Mouse (Mus musculus) myocyte (in vitro differentiated cells): ENCODE results near the gene Zfp410. TPM values are rescaled to one million over a fixed set of nuclear protein-coding genes. Genes with fewer than 3 reads are reported as not detected.

Source experiments
- H3K27me3 ChIP-seq: one replicate; pipeline ENCODE4 v1.6.1; 2011; ENCODE audit not compliant: control insufficient read depth, insufficient read depth, insufficient read length
- H3K36me3 ChIP-seq: one replicate; pipeline ENCODE4 v1.6.1; 2011; ENCODE audit not compliant: control insufficient read depth, insufficient read depth
- H3K4me2 ChIP-seq: one replicate; pipeline ENCODE4 v1.6.1; 2011; ENCODE audit warnings: low read depth, control low read depth
- H3K4me3 ChIP-seq: one replicate; pipeline ENCODE4 v1.5.1; 2011; ENCODE audit warnings: mild to moderate bottlenecking, control low read depth, moderate library complexity
- H3K79me2 ChIP-seq: one replicate; pipeline ENCODE4 v1.6.1; 2011; ENCODE audit not compliant: control insufficient read depth, insufficient read depth
- H3ac ChIP-seq: one replicate; pipeline ENCODE4 v1.6.1; 2011; ENCODE audit not compliant: control insufficient read depth, insufficient read length
- CEBPB ChIP-seq: IDR thresholded peaks from 2 replicates; pipeline ENCODE4 v1.6.1; 2011; ENCODE audit warnings: mild to moderate bottlenecking, moderate library complexity; ENCODE audit not compliant: poor library complexity, insufficient read depth, severe bottlenecking
- E2F4 ChIP-seq: IDR thresholded peaks from one replicate; pipeline ENCODE4 v1.6.1; 2011; ENCODE audit warnings: mild to moderate bottlenecking, control low read depth, moderate library complexity; ENCODE audit not compliant: insufficient read depth
- MAX ChIP-seq: IDR thresholded peaks from one replicate; pipeline ENCODE4 v1.6.1; 2011; ENCODE audit warnings: low read depth, mild to moderate bottlenecking, control low read depth
- MYOD1 ChIP-seq, 3 experiments: IDR thresholded peaks; one replicate each; pipeline ENCODE4 v1.6.1; 2011; ENCODE audit warnings: control low read depth in 2 of 3, low read depth in 2 of 3, mild to moderate bottlenecking in 2 of 3, moderate library complexity in 1 of 3; ENCODE audit not compliant: insufficient read length in 2 of 3, control insufficient read depth in 1 of 3
- MYOG ChIP-seq, 3 experiments: IDR thresholded peaks; one replicate each; pipeline ENCODE4 v1.6.1; 2011; ENCODE audit warnings: control low read depth in 2 of 3, low read depth in 2 of 3, mild to moderate bottlenecking in 2 of 3; ENCODE audit not compliant: insufficient read length in 2 of 3, control insufficient read depth in 1 of 3, insufficient read depth in 1 of 3
- POLR2A ChIP-seq: IDR thresholded peaks from one replicate; pipeline ENCODE4 v1.6.1; 2011; ENCODE audit warnings: low read depth, mild to moderate bottlenecking, control low read depth, moderate library complexity; ENCODE audit not compliant: insufficient read length
- POLR2AphosphoS2 ChIP-seq: IDR thresholded peaks from one replicate; pipeline ENCODE4 v1.6.1; 2011; ENCODE audit warnings: low read depth, control low read depth; ENCODE audit not compliant: insufficient read length
- REST ChIP-seq: IDR thresholded peaks from one replicate; pipeline ENCODE4 v1.6.1; 2011; ENCODE audit warnings: mild to moderate bottlenecking, control low read depth, moderate library complexity; ENCODE audit not compliant: insufficient read depth, insufficient read length
- SRF ChIP-seq: IDR thresholded peaks from one replicate; pipeline ENCODE4 v1.6.1; 2011; ENCODE audit warnings: low read depth; ENCODE audit not compliant: control insufficient read depth, insufficient read length
- TCF12 ChIP-seq: IDR thresholded peaks from one replicate; pipeline ENCODE4 v1.6.1; 2011; ENCODE audit warnings: mild to moderate bottlenecking, control low read depth; ENCODE audit not compliant: poor library complexity, insufficient read depth, severe bottlenecking
- TCF3 ChIP-seq: IDR thresholded peaks from one replicate; pipeline ENCODE4 v1.6.1; 2011; ENCODE audit warnings: low read depth, control low read depth; ENCODE audit not compliant: insufficient read length
- USF1 ChIP-seq: IDR thresholded peaks from one replicate; pipeline ENCODE4 v1.6.1; 2011; ENCODE audit warnings: low read depth, mild to moderate bottlenecking, control low read depth, moderate library complexity
- polyA plus RNA-seq: library from polyadenylated mRNA; unstranded; fragments of >200 nt; fragmentation: generic; extraction: Trizol; gene quantifications from one replicate; pipeline ENCODE4 v1.2.1, GENCODE M21; 2012; ENCODE audit warnings: missing spikeins

Zfp410 gene
- polyA plus RNA-seq, 1 experiment = 18.7 TPM

- Histone ChIP-seq H3K4me2 (no peak overlapping the region), H3K27me3 (no peaks in the 10 kb centered on the region), H3ac (no peak overlapping the region), H3K4me3 (no peak overlapping the region), H3K79me2 (peaks cover 38% of the 10 kb centered on the region), H3K36me3 (peaks cover 5% of the 10 kb centered on the region)
- TF ChIP-seq POLR2AphosphoS2 (no peak), USF1 (no peak), MYOD1 (IDR thresholded peaks at IDR 0.05; ENCODE audit: control insufficient read depth in 1 of 3, insufficient read length in 2 of 3, low read depth in 2 of 3) (no peak), REST (no peak), TCF12 (no peak), MAX (no peak), MYOG (IDR thresholded peaks at IDR 0.05; ENCODE audit: control insufficient read depth in 1 of 3, insufficient read depth in 1 of 3, insufficient read length in 2 of 3, low read depth in 2 of 3) (no peak), TCF3 (no peak), SRF (no peak), POLR2A (no peak), E2F4 (no peak), CEBPB (no peak)
Measured at GRCm38 (mm10) chr12:84365137-84365536, 48.5 kb downstream of the Zfp410 start.

GRCm38 (mm10) chr12:84366971-84367370 is 50.3 kb downstream of the Zfp410 start:
- Histone ChIP-seq H3K4me3 (no peak overlapping the region), H3K79me2 (peaks cover 38% of the 10 kb centered on the region), H3K36me3 (peaks cover 11% of the 10 kb centered on the region), H3K27me3 (no peaks in the 10 kb centered on the region), H3K4me2 (no peak overlapping the region), H3ac (no peak overlapping the region)
- TF ChIP-seq POLR2A = no peak
- no peak for TF ChIP-seq E2F4
- TF ChIP-seq MYOG (IDR thresholded peaks at IDR 0.05; ENCODE audit: control insufficient read depth in 1 of 3, insufficient read depth in 1 of 3, insufficient read length in 2 of 3, low read depth in 2 of 3) = no peak
- TF ChIP-seq SRF = no peak
- TF ChIP-seq POLR2AphosphoS2 = no peak
- TF ChIP-seq MAX = no peak
- TF ChIP-seq MYOD1 (IDR thresholded peaks at IDR 0.05; ENCODE audit: control insufficient read depth in 1 of 3, insufficient read length in 2 of 3, low read depth in 2 of 3) = no peak
- TF ChIP-seq REST = no peak
- no peak for TF ChIP-seq TCF12
- TF ChIP-seq CEBPB = no peak
- TF ChIP-seq USF1 = no peak
- TF ChIP-seq TCF3 = no peak

GRCm38 (mm10) chr12:84371647-84372046 is 55.0 kb downstream of the Zfp410 start:
- no peak overlapping the region for H3ac ChIP-seq
- no peaks in the 10 kb centered on the region for H3K27me3 ChIP-seq
- no peak for TF ChIP-seq SRF
- no peak for TF ChIP-seq E2F4
- no peak for TF ChIP-seq POLR2A
- no peak for TF ChIP-seq USF1
- TF ChIP-seq MAX = no peak
- TF ChIP-seq MYOD1 (IDR thresholded peaks at IDR 0.05; ENCODE audit: control insufficient read depth in 1 of 3, insufficient read length in 2 of 3, low read depth in 2 of 3) = no peak
- TF ChIP-seq MYOG (IDR thresholded peaks at IDR 0.05; ENCODE audit: control insufficient read depth in 1 of 3, insufficient read depth in 1 of 3, insufficient read length in 2 of 3, low read depth in 2 of 3) = no peak
- TF ChIP-seq TCF12 = no peak
- no peak for TF ChIP-seq POLR2AphosphoS2
- no peak overlapping the region for H3K4me3 ChIP-seq
- H3K36me3 ChIP-seq = peaks cover 20% of the 10 kb centered on the region
- no peaks in the 10 kb centered on the region for H3K79me2 ChIP-seq
- no peak overlapping the region for H3K4me2 ChIP-seq

GRCm38 (mm10) chr12:84373831-84374481 is 57.3 kb downstream of the Zfp410 start:
- no peaks in the 10 kb centered on the region for H3K27me3 ChIP-seq
- peaks cover 18% of the 10 kb centered on the region for H3K36me3 ChIP-seq
- H3ac ChIP-seq = no peak overlapping the region
- no peak overlapping the region for H3K4me3 ChIP-seq
- no peaks in the 10 kb centered on the region for H3K79me2 ChIP-seq
- TF ChIP-seq TCF3 (no peak), USF1 (no peak), MYOG (IDR thresholded peaks at IDR 0.05; ENCODE audit: control insufficient read depth in 1 of 3, insufficient read depth in 1 of 3, insufficient read length in 2 of 3, low read depth in 2 of 3) (peak; percentile 34 to 81 (median 68)), POLR2A (no peak), MYOD1 (IDR thresholded peaks at IDR 0.05; ENCODE audit: control insufficient read depth in 1 of 3, insufficient read length in 2 of 3, low read depth in 2 of 3) (peak in 2 of 3 experiments; percentile 67 to 74), MAX (no peak), POLR2AphosphoS2 (no peak), REST (no peak)
- H3K4me2 ChIP-seq = no peak overlapping the region

- TF ChIP-seq CEBPB (no peak), TCF12 (no peak), E2F4 (no peak), MAX (no peak), POLR2AphosphoS2 (no peak), SRF (no peak), MYOD1 (IDR thresholded peaks at IDR 0.05; ENCODE audit: control insufficient read depth in 1 of 3, insufficient read length in 2 of 3, low read depth in 2 of 3) (no peak), REST (no peak), USF1 (no peak), TCF3 (no peak), POLR2A (no peak), MYOG (IDR thresholded peaks at IDR 0.05; ENCODE audit: control insufficient read depth in 1 of 3, insufficient read depth in 1 of 3, insufficient read length in 2 of 3, low read depth in 2 of 3) (no peak)
- Histone ChIP-seq H3K4me3 (no peak overlapping the region), H3K36me3 (no peaks in the 10 kb centered on the region), H3K4me2 (no peak overlapping the region), H3K79me2 (no peaks in the 10 kb centered on the region), H3K27me3 (no peaks in the 10 kb centered on the region), H3ac (no peak overlapping the region)
Measured at GRCm38 (mm10) chr12:84382369-84382768, 65.7 kb downstream of the Zfp410 start.
